Mouse (Mus musculus) myocyte (in vitro differentiated cells): Measurements from ENCODE around the gene Naxd. TPM values are rescaled to one million over a fixed set of nuclear protein-coding genes. Genes with fewer than 3 reads are reported as not detected.

Experiments used
- H3K27me3 ChIP-seq: one replicate; pipeline ENCODE4 v1.6.1; 2011; ENCODE audit not compliant: control insufficient read depth, insufficient read depth, insufficient read length
- H3K36me3 ChIP-seq: one replicate; pipeline ENCODE4 v1.6.1; 2011; ENCODE audit not compliant: control insufficient read depth, insufficient read depth
- H3K4me2 ChIP-seq: one replicate; pipeline ENCODE4 v1.6.1; 2011; ENCODE audit warnings: low read depth, control low read depth
- H3K4me3 ChIP-seq: one replicate; pipeline ENCODE4 v1.5.1; 2011; ENCODE audit warnings: mild to moderate bottlenecking, control low read depth, moderate library complexity
- H3K79me2 ChIP-seq: one replicate; pipeline ENCODE4 v1.6.1; 2011; ENCODE audit not compliant: control insufficient read depth, insufficient read depth
- H3ac ChIP-seq: one replicate; pipeline ENCODE4 v1.6.1; 2011; ENCODE audit not compliant: control insufficient read depth, insufficient read length
- CEBPB ChIP-seq: IDR thresholded peaks from 2 replicates; pipeline ENCODE4 v1.6.1; 2011; ENCODE audit warnings: mild to moderate bottlenecking, moderate library complexity; ENCODE audit not compliant: poor library complexity, insufficient read depth, severe bottlenecking
- E2F4 ChIP-seq: IDR thresholded peaks from one replicate; pipeline ENCODE4 v1.6.1; 2011; ENCODE audit warnings: mild to moderate bottlenecking, control low read depth, moderate library complexity; ENCODE audit not compliant: insufficient read depth
- MAX ChIP-seq: IDR thresholded peaks from one replicate; pipeline ENCODE4 v1.6.1; 2011; ENCODE audit warnings: low read depth, mild to moderate bottlenecking, control low read depth
- MYOD1 ChIP-seq, 3 experiments: IDR thresholded peaks; one replicate each; pipeline ENCODE4 v1.6.1; 2011; ENCODE audit warnings: control low read depth in 2 of 3, low read depth in 2 of 3, mild to moderate bottlenecking in 2 of 3, moderate library complexity in 1 of 3; ENCODE audit not compliant: insufficient read length in 2 of 3, control insufficient read depth in 1 of 3
- MYOG ChIP-seq, 3 experiments: IDR thresholded peaks; one replicate each; pipeline ENCODE4 v1.6.1; 2011; ENCODE audit warnings: control low read depth in 2 of 3, low read depth in 2 of 3, mild to moderate bottlenecking in 2 of 3; ENCODE audit not compliant: insufficient read length in 2 of 3, control insufficient read depth in 1 of 3, insufficient read depth in 1 of 3
- POLR2A ChIP-seq: IDR thresholded peaks from one replicate; pipeline ENCODE4 v1.6.1; 2011; ENCODE audit warnings: low read depth, mild to moderate bottlenecking, control low read depth, moderate library complexity; ENCODE audit not compliant: insufficient read length
- POLR2AphosphoS2 ChIP-seq: IDR thresholded peaks from one replicate; pipeline ENCODE4 v1.6.1; 2011; ENCODE audit warnings: low read depth, control low read depth; ENCODE audit not compliant: insufficient read length
- REST ChIP-seq: IDR thresholded peaks from one replicate; pipeline ENCODE4 v1.6.1; 2011; ENCODE audit warnings: mild to moderate bottlenecking, control low read depth, moderate library complexity; ENCODE audit not compliant: insufficient read depth, insufficient read length
- SRF ChIP-seq: IDR thresholded peaks from one replicate; pipeline ENCODE4 v1.6.1; 2011; ENCODE audit warnings: low read depth; ENCODE audit not compliant: control insufficient read depth, insufficient read length
- TCF12 ChIP-seq: IDR thresholded peaks from one replicate; pipeline ENCODE4 v1.6.1; 2011; ENCODE audit warnings: mild to moderate bottlenecking, control low read depth; ENCODE audit not compliant: poor library complexity, insufficient read depth, severe bottlenecking
- TCF3 ChIP-seq: IDR thresholded peaks from one replicate; pipeline ENCODE4 v1.6.1; 2011; ENCODE audit warnings: low read depth, control low read depth; ENCODE audit not compliant: insufficient read length
- USF1 ChIP-seq: IDR thresholded peaks from one replicate; pipeline ENCODE4 v1.6.1; 2011; ENCODE audit warnings: low read depth, mild to moderate bottlenecking, control low read depth, moderate library complexity
- polyA plus RNA-seq: library from polyadenylated mRNA; unstranded; fragments of >200 nt; fragmentation: generic; extraction: Trizol; gene quantifications from one replicate; pipeline ENCODE4 v1.2.1, GENCODE M21; 2012; ENCODE audit warnings: missing spikeins

Naxd gene
- polyA plus RNA-seq, 1 experiment: 89.2 TPM

DNA sequence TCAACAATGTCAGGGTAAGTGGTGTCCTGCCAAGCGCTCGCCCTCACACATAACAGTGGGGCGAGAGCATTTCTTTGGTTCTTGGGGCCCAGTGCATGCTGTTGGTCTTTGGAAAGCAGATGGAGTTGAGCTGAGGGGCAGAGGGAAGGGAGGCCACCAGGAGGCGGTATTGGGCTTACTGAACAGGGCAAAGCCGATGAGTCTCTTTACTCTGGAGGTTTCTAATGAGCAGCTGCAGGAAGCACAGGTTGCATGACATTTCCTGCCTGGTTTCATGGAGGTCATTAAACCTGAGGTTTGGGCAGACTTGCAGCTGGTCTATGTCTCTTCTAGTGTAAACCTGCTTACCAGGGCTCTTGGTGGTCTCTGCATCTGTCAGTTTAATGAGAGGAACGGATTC lies 9.5 kb downstream of the Naxd start:
- Histone ChIP-seq H3K79me2 (no peaks in the 10 kb centered on the region), H3ac (no peak overlapping the region), H3K27me3 (no peaks in the 10 kb centered on the region), H3K36me3 (peaks cover 41% of the 10 kb centered on the region), H3K4me3 (no peak overlapping the region), H3K4me2 (no peak overlapping the region)
- TF ChIP-seq MAX (no peak), POLR2AphosphoS2 (no peak), SRF (no peak), POLR2A (no peak), CEBPB (no peak), E2F4 (no peak), MYOD1 (IDR thresholded peaks at IDR 0.05; ENCODE audit: control insufficient read depth in 1 of 3, insufficient read length in 2 of 3, low read depth in 2 of 3) (no peak)

DNA sequence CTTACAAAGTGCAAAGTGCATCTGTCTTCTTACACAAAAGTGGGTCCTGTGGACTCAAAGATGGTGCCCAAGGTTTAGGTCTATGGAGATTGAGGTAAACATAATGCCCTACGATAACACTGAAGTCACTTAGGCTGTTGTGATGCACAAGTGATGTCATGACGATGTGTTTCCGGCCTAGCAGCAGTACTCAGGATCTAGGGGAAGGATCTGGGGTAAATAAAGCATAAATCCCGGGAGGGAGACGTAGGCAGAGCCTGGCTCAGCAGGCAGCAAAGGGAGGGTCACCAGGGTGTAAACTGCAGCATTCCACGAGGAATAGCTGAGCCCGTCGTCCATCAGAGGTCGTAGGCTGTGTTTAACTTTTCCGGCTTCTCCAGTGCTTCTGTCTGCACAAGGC lies 11.6 kb downstream of the Naxd start:
- TF ChIP-seq POLR2AphosphoS2 (no peak), MAX (no peak), SRF (no peak), MYOD1 (IDR thresholded peaks at IDR 0.05; ENCODE audit: control insufficient read depth in 1 of 3, insufficient read length in 2 of 3, low read depth in 2 of 3) (no peak), CEBPB (no peak)
- Histone ChIP-seq H3K4me3 (no peak overlapping the region), H3K36me3 (peaks cover 40% of the 10 kb centered on the region), H3K4me2 (no peak overlapping the region), H3K79me2 (no peaks in the 10 kb centered on the region), H3K27me3 (no peaks in the 10 kb centered on the region), H3ac (no peak overlapping the region)

DNA sequence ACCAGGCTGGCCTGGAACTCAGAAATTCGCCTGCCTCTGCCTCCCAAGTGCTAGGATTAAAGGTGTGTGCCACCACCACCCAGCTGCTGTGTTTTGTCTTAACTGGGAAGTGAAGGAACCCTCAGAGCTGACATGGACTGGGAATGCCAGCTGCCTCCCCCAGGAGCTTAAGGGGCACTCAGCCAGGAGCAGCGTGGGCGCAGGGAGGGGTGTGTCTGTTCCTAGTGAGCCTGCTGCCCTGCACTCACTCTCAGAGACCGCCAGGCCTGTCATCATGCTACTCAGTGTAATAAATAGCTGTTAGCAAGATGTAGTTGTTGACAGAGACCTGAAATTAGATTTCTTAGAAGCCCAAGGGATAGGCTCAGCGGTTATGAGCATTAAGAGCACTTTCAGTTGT lies 13.7 kb downstream of the Naxd start:
- H3K4me2 ChIP-seq: no peak overlapping the region
- no peak overlapping the region for H3K4me3 ChIP-seq
- H3K79me2 ChIP-seq: no peaks in the 10 kb centered on the region
- H3ac ChIP-seq: no peak overlapping the region
- H3K27me3 ChIP-seq: no peaks in the 10 kb centered on the region
- H3K36me3 ChIP-seq: peaks cover 35% of the 10 kb centered on the region
- no peak for TF ChIP-seq E2F4
- no peak for TF ChIP-seq USF1
- TF ChIP-seq MYOD1 (IDR thresholded peaks at IDR 0.05; ENCODE audit: control insufficient read depth in 1 of 3, insufficient read length in 2 of 3, low read depth in 2 of 3): peak in 2 of 3 experiments; percentile 65 to 72
- no peak for TF ChIP-seq POLR2AphosphoS2
- TF ChIP-seq MAX: no peak
- no peak for TF ChIP-seq REST
- TF ChIP-seq CEBPB: no peak
- peak; percentile 29 for TF ChIP-seq TCF3
- TF ChIP-seq MYOG (IDR thresholded peaks at IDR 0.05; ENCODE audit: control insufficient read depth in 1 of 3, insufficient read depth in 1 of 3, insufficient read length in 2 of 3, low read depth in 2 of 3): peak in 2 of 3 experiments; percentile 28 to 74
- TF ChIP-seq SRF: no peak
- TF ChIP-seq POLR2A: no peak
- TF ChIP-seq TCF12: no peak

DNA sequence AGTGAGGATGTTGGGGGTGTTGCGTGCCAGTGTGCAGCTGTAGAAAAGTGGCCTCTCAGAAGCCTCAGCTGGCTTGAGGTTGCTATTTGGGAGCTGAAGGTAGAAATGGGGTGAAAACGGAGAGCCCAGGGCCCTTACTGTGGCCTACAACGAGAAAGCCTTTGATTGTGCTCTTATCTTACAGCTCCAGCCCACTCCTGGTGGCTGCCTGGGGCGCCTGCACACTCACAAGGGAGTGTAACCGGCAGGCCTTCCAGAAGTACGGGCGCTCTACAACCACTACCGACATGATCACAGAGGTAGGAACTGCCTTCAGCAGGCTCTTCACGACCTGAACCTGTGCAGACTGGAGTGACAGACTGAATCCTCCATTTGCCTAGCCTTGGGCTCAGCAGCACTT lies 15.4 kb downstream of the Naxd start:
- H3K79me2 ChIP-seq: no peaks in the 10 kb centered on the region
- TF ChIP-seq USF1 (no peak), SRF (no peak), POLR2A (no peak), TCF12 (no peak), MYOD1 (IDR thresholded peaks at IDR 0.05; ENCODE audit: control insufficient read depth in 1 of 3, insufficient read length in 2 of 3, low read depth in 2 of 3) (no peak), POLR2AphosphoS2 (no peak), MAX (no peak), E2F4 (no peak), REST (no peak), CEBPB (no peak), TCF3 (no peak), MYOG (IDR thresholded peaks at IDR 0.05; ENCODE audit: control insufficient read depth in 1 of 3, insufficient read depth in 1 of 3, insufficient read length in 2 of 3, low read depth in 2 of 3) (no peak)
- H3K4me2 ChIP-seq: no peak overlapping the region
- H3K36me3 ChIP-seq: peaks cover 32% of the 10 kb centered on the region
- no peaks in the 10 kb centered on the region for H3K27me3 ChIP-seq
- no peak overlapping the region for H3ac ChIP-seq
- H3K4me3 ChIP-seq: no peak overlapping the region

DNA sequence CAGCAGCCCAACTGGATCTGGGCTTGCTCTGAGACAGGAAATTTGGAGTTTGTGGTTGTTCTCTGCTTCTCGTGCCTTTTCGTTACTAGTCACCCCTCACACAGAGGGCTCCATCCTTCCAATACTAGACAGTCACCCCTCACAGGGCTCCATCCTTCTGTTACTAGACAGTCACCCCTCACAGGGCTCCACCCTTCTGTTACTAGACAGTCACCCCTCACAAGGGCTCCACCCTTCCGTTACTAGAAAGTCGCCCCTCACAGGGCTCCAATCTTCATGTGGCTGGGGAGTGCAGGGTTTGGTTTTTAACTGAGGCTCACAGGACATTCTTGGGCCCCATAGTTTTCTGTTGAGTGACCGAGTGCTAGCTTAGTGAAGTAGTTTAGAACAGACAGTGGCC lies 15.9 kb downstream of the Naxd start:
- no peak overlapping the region for H3K4me3 ChIP-seq
- H3K4me2 ChIP-seq: no peak overlapping the region
- no peaks in the 10 kb centered on the region for H3K79me2 ChIP-seq
- no peak overlapping the region for H3ac ChIP-seq
- H3K36me3 ChIP-seq: peaks cover 32% of the 10 kb centered on the region
- H3K27me3 ChIP-seq: no peaks in the 10 kb centered on the region
- TF ChIP-seq POLR2AphosphoS2 (no peak), MYOG (IDR thresholded peaks at IDR 0.05; ENCODE audit: control insufficient read depth in 1 of 3, insufficient read depth in 1 of 3, insufficient read length in 2 of 3, low read depth in 2 of 3) (no peak), USF1 (no peak), MAX (no peak), MYOD1 (IDR thresholded peaks at IDR 0.05; ENCODE audit: control insufficient read depth in 1 of 3, insufficient read length in 2 of 3, low read depth in 2 of 3) (no peak), POLR2A (no peak)
